Mouse (Mus musculus): ENCODE results near the gene Ucp2. TPM values are rescaled to one million over a fixed set of nuclear protein-coding genes. Genes with fewer than 3 reads are reported as not detected.

Gene Ucp2
- total RNA-seq, 2 experiments from 2014 or later, result 331 to 414 TPM

GRCm38 (mm10) chr7:100539516-100539915 lies 46.4 kb downstream of the Ucp2 start:
- intact Hi-C loops (cut with DNase I), result loop anchor here (5.0 kb wide), 1 partner anchor 43 kb away; no protein-coding TSS in a partner anchor

GRCm38 (mm10) chr7:100544437-100544836 lies 51.3 kb downstream of the Ucp2 start:
- DNase-seq, result no peak
- intact Hi-C loops (cut with DNase I), result no loop called here

More at GRCm38 (mm10) chr7:100539516-100539915, 46.4 kb downstream of the Ucp2 start:
- no peak for DNase-seq

- DNase-seq, result no peak
- intact Hi-C loops (cut with DNase I), result no loop called here
Measured at GRCm38 (mm10) chr7:100547631-100548030, 54.5 kb downstream of the Ucp2 start.

GRCm38 (mm10) chr7:100549796-100550195 lies 56.7 kb downstream of the Ucp2 start:
- DNase-seq, result no peak
- intact Hi-C loops (cut with DNase I), result no loop called here

GRCm38 (mm10) chr7:100550338-100551007 lies 57.3 kb downstream of the Ucp2 start:
- DNase-seq, result no peak
- intact Hi-C loops (cut with DNase I), result no loop called here

Other genes starting within 250 kb of the Ucp2 start
- under 1 TPM; 0.27 to 0.58 TPM for gene P4ha3, start 207.8 kb upstream of the Ucp2 start, total RNA-seq (2021)
- 1 to 10 TPM; 7.8 to 9.5 TPM for gene C2cd3, start 121.1 kb upstream of the Ucp2 start, total RNA-seq (2021)
- 10 to 100 TPM; 35.6 to 37.2 TPM for gene Ppme1, start 121.0 kb upstream of the Ucp2 start, total RNA-seq (2021)
- gene Ucp3, start 20.3 kb upstream of the Ucp2 start, total RNA-seq (2021), result 100 to 1,000 TPM in 1 of 2 experiments, 10 to 100 TPM in 1; 72.3 to 103 TPM
- gene Dnajb13, start 21.6 kb downstream of the Ucp2 start, total RNA-seq (2021), result not detected
- 10 to 100 TPM; 17.1 to 17.4 TPM for gene Coa4, start 43.7 kb downstream of the Ucp2 start, total RNA-seq (2021)
- 10 to 100 TPM; 65.6 to 68.0 TPM for gene Rab6a, start 114.1 kb downstream of the Ucp2 start, total RNA-seq (2021)
- gene Mrpl48, start 115.0 kb downstream of the Ucp2 start, total RNA-seq (2021), result 10 to 100 TPM; 66.3 to 73.0 TPM
- 1 to 10 TPM; 2.6 to 2.7 TPM for gene Plekhb1, start 169.1 kb downstream of the Ucp2 start, total RNA-seq (2021)
- gene Fam168a, start 213.3 kb downstream of the Ucp2 start, total RNA-seq (2021), result 10 to 100 TPM; 38.8 to 44.7 TPM